Mouse (Mus musculus) heart, postnatal 0 days (tissue): ENCODE results near the gene Raf1.

Source experiments
- CTCF ChIP-seq: IDR thresholded peaks from 2 replicates; pipeline ENCODE4 v1.5.1; 2016; ENCODE audit warnings: antibody characterized with exemption, control low read depth, low read depth
- EP300 ChIP-seq: IDR thresholded peaks from 2 replicates; pipeline ENCODE4 v1.6.1; 2016; ENCODE audit warnings: antibody characterized with exemption, low read depth

DNA sequence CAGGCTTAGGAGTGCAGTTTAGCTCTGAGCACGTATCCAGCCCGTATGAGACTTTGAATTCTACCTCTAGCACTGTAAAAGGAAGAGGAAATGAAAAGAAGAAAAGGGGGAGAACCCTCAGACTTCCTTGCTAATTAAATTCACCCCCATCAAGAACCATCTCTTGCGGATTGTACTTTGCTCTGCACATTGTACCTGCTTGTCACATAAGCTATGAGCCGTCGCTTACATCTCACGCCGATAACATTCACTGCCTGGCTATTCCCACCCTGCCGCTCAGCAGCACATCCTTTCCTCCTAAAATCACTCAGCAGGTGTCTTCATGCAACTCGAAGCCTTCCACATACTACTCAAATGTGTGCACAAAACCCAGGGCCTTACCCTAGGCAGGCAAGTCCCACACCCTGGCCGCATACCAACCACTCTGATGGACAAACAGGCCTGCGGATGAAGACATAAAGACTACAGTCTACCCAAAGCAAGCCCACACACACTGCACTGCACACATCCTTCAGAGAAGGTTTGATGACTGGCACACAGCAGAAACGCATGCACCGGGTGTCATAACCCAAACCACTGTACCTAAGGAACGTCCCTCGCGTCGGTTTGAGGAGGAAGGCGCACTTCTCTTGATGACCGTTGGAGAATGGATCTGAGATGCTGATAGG, 84.6 kb downstream of the Raf1 start:
- TF ChIP-seq CTCF: no peak
- TF ChIP-seq EP300: no peak
